Mouse (Mus musculus) CH12.LX (cell line): Measurements from ENCODE around the gene Iglon5. TPM values are rescaled to one million over a fixed set of nuclear protein-coding genes. Genes with fewer than 3 reads are reported as not detected.

Experiments used
- DNase-seq: peaks from one replicate; pipeline ENCODE4 v3.0.0-alpha.2; 2013; ENCODE audit errors: extremely low read depth
- H3K27ac ChIP-seq: 2 replicates; pipeline ENCODE4 v1.5.1; 2012; ENCODE audit warnings: low read depth, mild to moderate bottlenecking, control low read depth, moderate library complexity; ENCODE audit not compliant: insufficient read depth
- H3K27me3 ChIP-seq: replicated peaks from 2 replicates; pipeline ENCODE3; 2012; ENCODE audit warnings: inconsistent platforms
- H3K36me3 ChIP-seq, 2 experiments: replicated peaks in 1 of 2; 2 replicates each; pipeline versions ENCODE3 to v1.6.1; 2012; ENCODE audit warnings: inconsistent platforms in 1 of 2, low read length in 1 of 2, mild to moderate bottlenecking in 1 of 2, mixed read lengths in 1 of 2, moderate library complexity in 1 of 2; ENCODE audit not compliant: control insufficient read depth in 1 of 2, insufficient read depth in 1 of 2
- H3K4me1 ChIP-seq, 2 experiments: 2 replicates each; pipeline ENCODE4 v1.6.1; 2012; ENCODE audit warnings: inconsistent platforms in 1 of 2, moderate library complexity in 1 of 2; ENCODE audit not compliant: insufficient read depth in 2 of 2, control insufficient read depth in 1 of 2
- H3K4me2 ChIP-seq: 2 replicates; pipeline ENCODE4 v1.6.1; 2012; ENCODE audit warnings: low read depth, mild to moderate bottlenecking, control low read depth; ENCODE audit not compliant: poor library complexity, insufficient read depth, severe bottlenecking
- H3K4me3 ChIP-seq, 3 experiments: fragments of 150-350 bp in 1 of 3; sonication (generic) in 1 of 3; replicated peaks in 1 of 3; 2 replicates each; pipeline versions ENCODE3 to v1.5.1; 2011 to 2012; ENCODE audit warnings: low read depth in 2 of 3, low read length in 2 of 3, mild to moderate bottlenecking in 2 of 3, moderate library complexity in 2 of 3, control low read depth in 1 of 3, improper control_type of control experiment in 1 of 3, inconsistent platforms in 1 of 3, mixed read lengths in 1 of 3; ENCODE audit not compliant: poor library complexity in 1 of 3
- H3K79me2 ChIP-seq: replicated peaks from 2 replicates; pipeline ENCODE4 v1.6.1; 2012; ENCODE audit warnings: mild to moderate bottlenecking, moderate library complexity; ENCODE audit not compliant: control insufficient read depth, poor library complexity, insufficient read depth, severe bottlenecking; ENCODE audit errors: extremely low read depth
- H3K9ac ChIP-seq: 2 replicates; pipeline ENCODE4 v1.6.1; 2012; ENCODE audit warnings: low read depth, mild to moderate bottlenecking, control low read depth, moderate library complexity; ENCODE audit not compliant: insufficient read depth
- H3K9me3 ChIP-seq: replicated peaks from 2 replicates; pipeline ENCODE3; 2012; ENCODE audit warnings: low read length, inconsistent platforms, mixed read lengths
- BHLHE40 ChIP-seq: IDR thresholded peaks from 2 replicates; pipeline ENCODE4 v1.6.1; 2011; ENCODE audit warnings: mild to moderate bottlenecking, low read depth, low read length, improper control_type of control experiment
- CHD2 ChIP-seq: IDR thresholded peaks from 2 replicates; pipeline ENCODE4 v1.6.1; 2011; ENCODE audit warnings: low read length, improper control_type of control experiment
- E2F4 ChIP-seq: IDR thresholded peaks from 2 replicates; pipeline ENCODE4 v1.6.1; 2011; ENCODE audit warnings: low read depth, low read length, improper control_type of control experiment; ENCODE audit not compliant: insufficient replicate concordance
- ELF1 ChIP-seq: IDR thresholded peaks from 2 replicates; pipeline ENCODE4 v1.6.1; 2014; ENCODE audit warnings: low read depth, mild to moderate bottlenecking, inconsistent platforms, low read length, improper control_type of control experiment
- EP300 ChIP-seq: IDR thresholded peaks from 2 replicates; pipeline ENCODE4 v1.6.1; 2011; ENCODE audit warnings: low read length, improper control_type of control experiment
- ETS1 ChIP-seq: conservative IDR thresholded peaks from 2 replicates; pipeline ENCODE4 v1.6.1; 2012; ENCODE audit warnings: low read depth, mild to moderate bottlenecking, inconsistent platforms, low read length, improper control_type of control experiment, moderate library complexity
- HCFC1 ChIP-seq: IDR thresholded peaks from 2 replicates; pipeline ENCODE4 v1.6.1; 2012; ENCODE audit warnings: low read depth, mild to moderate bottlenecking, inconsistent platforms, low read length, improper control_type of control experiment
- IRF4 ChIP-seq: IDR thresholded peaks from 2 replicates; pipeline ENCODE4 v1.6.1; 2014; ENCODE audit warnings: low read depth, mild to moderate bottlenecking, inconsistent platforms, low read length, improper control_type of control experiment
- MAFK ChIP-seq: IDR thresholded peaks from 2 replicates; pipeline ENCODE4 v1.6.1; 2011; ENCODE audit warnings: low read length, improper control_type of control experiment; ENCODE audit not compliant: insufficient replicate concordance
- MEF2A ChIP-seq: IDR thresholded peaks from 2 replicates; pipeline ENCODE4 v1.6.1; 2014; ENCODE audit warnings: low read depth, mild to moderate bottlenecking, inconsistent platforms, low read length, improper control_type of control experiment, borderline replicate concordance
- MXI1 ChIP-seq: IDR thresholded peaks from 2 replicates; pipeline ENCODE4 v1.6.1; 2011; ENCODE audit warnings: mild to moderate bottlenecking, low read depth, low read length, improper control_type of control experiment
- NELFE ChIP-seq: IDR thresholded peaks from 2 replicates; pipeline ENCODE4 v1.6.1; 2011; ENCODE audit warnings: low read depth, low read length, improper control_type of control experiment
- NRF1 ChIP-seq: IDR thresholded peaks from 2 replicates; pipeline ENCODE4 v1.6.1; 2014; ENCODE audit warnings: low read depth, mild to moderate bottlenecking, inconsistent platforms, low read length, improper control_type of control experiment, moderate library complexity
- PAX5 ChIP-seq: IDR thresholded peaks from 2 replicates; pipeline ENCODE4 v1.6.1; 2012; ENCODE audit warnings: low read length, inconsistent platforms, mixed read lengths
- POLR2AphosphoS2 ChIP-seq: IDR thresholded peaks from 2 replicates; pipeline ENCODE4 v1.6.1; 2011; ENCODE audit warnings: low read depth, low read length, improper control_type of control experiment
- RAD21 ChIP-seq: IDR thresholded peaks from 2 replicates; pipeline ENCODE4 v1.6.1; 2011; ENCODE audit warnings: low read depth, mild to moderate bottlenecking, low read length, improper control_type of control experiment, moderate library complexity
- RCOR1 ChIP-seq: conservative IDR thresholded peaks from 2 replicates; pipeline ENCODE4 v1.6.1; 2012; ENCODE audit warnings: low read depth, mild to moderate bottlenecking, inconsistent platforms, low read length, improper control_type of control experiment
- SIN3A ChIP-seq: IDR thresholded peaks from 2 replicates; pipeline ENCODE4 v1.6.1; 2012; ENCODE audit warnings: low read length, improper control_type of control experiment, inconsistent platforms
- TBP ChIP-seq: conservative IDR thresholded peaks from 2 replicates; pipeline ENCODE4 v1.6.1; 2011; ENCODE audit warnings: low read depth, low read length, improper control_type of control experiment
- USF1 ChIP-seq: IDR thresholded peaks from 2 replicates; pipeline ENCODE4 v1.6.1; 2014; ENCODE audit warnings: low read depth, mild to moderate bottlenecking, inconsistent platforms, low read length, improper control_type of control experiment
- USF2 ChIP-seq: conservative IDR thresholded peaks from 2 replicates; pipeline ENCODE4 v1.6.1; 2011; ENCODE audit warnings: low read depth, low read length, improper control_type of control experiment
- ZKSCAN1 ChIP-seq: IDR thresholded peaks from 2 replicates; pipeline ENCODE4 v1.6.1; 2012; ENCODE audit warnings: low read depth, inconsistent platforms, low read length, improper control_type of control experiment, borderline replicate concordance
- ZMIZ1 ChIP-seq: IDR thresholded peaks from 2 replicates; pipeline ENCODE4 v1.6.1; 2012; ENCODE audit warnings: low read depth, mild to moderate bottlenecking, inconsistent platforms, low read length, improper control_type of control experiment
- ZNF384 ChIP-seq: IDR thresholded peaks from 2 replicates; pipeline ENCODE4 v1.6.1; 2012; ENCODE audit warnings: low read depth, low read length, improper control_type of control experiment, inconsistent platforms
- dilution Hi-C: fragments of 300-500 bp; cut with MboI; formaldehyde crosslinking; loops from 2 replicates; pipeline ENCODE4 v1.14.3; 2020; ENCODE audit warnings: low sequenced_read_pairs; ENCODE audit not compliant: extremely low pct_unique_long_range_greater_than_20kb, extremely low pct_ligation_motif_present
- in situ Hi-C: fragments of 300-500 bp; cut with MboI; formaldehyde crosslinking; loops from 3 replicates; pipeline ENCODE4 v1.14.3; 2019; ENCODE audit warnings: low sequenced_read_pairs, low pct_ligation_motif_present, low pct_unique_long_range_greater_than_20kb, mixed read lengths
- polyA plus RNA-seq: library from polyadenylated mRNA; unstranded; fragments of >175 nt; gene quantifications from 2 replicates; pipeline ENCODE4 v1.2.1, GENCODE M21; 2012; ENCODE audit warnings: low read depth; ENCODE audit not compliant: insufficient read length
- total RNA-seq, 2 experiments: library from RNA; depleted of rRNA; stranded (reverse); fragments of 300-350 nt in 1 of 2; fragments of >200 nt in 1 of 2; gene quantifications; 2 replicates each; pipeline ENCODE4 v1.2.3; 2012 to 2014

Gene Iglon5
- total and polyA plus RNA-seq, 3 experiments, result not detected

GRCm38 (mm10) chr7:43476376-43476775 is 13.5 kb downstream of the Iglon5 start:
- Histone ChIP-seq H3K9ac (no peak overlapping the region), H3K36me3 (no peaks in the 10 kb centered on the region), H3K9me3 (no peaks in the 10 kb centered on the region), H3K4me1 (peaks cover 15 to 22% of the 10 kb centered on the region in 2 experiments), H3K4me3 (no peak overlapping the region), H3K27me3 (peaks cover 25% of the 10 kb centered on the region), H3K79me2 (no peaks in the 10 kb centered on the region), H3K27ac (no peak overlapping the region), H3K4me2 (no peak overlapping the region)
- DNase-seq, result no peak
- TF ChIP-seq USF2, result no peak
- no peak for TF ChIP-seq MAFK
- no peak for TF ChIP-seq EP300
- no peak for TF ChIP-seq USF1
- TF ChIP-seq BHLHE40, result no peak
- no peak for TF ChIP-seq RAD21
- no peak for TF ChIP-seq ZKSCAN1
- no peak for TF ChIP-seq NELFE
- no peak for TF ChIP-seq SIN3A
- in situ Hi-C loops, result loop anchor here (25.0 kb wide), 1 partner anchor 311 kb away; the partner anchor contains the start of genes Klk10, Klk8 and Klk9
- dilution Hi-C loops, result no loop called here

GRCm38 (mm10) chr7:43475706-43476105 is 14.2 kb downstream of the Iglon5 start:
- no peak for DNase-seq
- H3K4me3 ChIP-seq, result no peak overlapping the region

More at GRCm38 (mm10) chr7:43475706-43476105, 14.2 kb downstream of the Iglon5 start:
- Histone ChIP-seq H3K4me2 (no peak overlapping the region), H3K9ac (no peak overlapping the region), H3K27ac (no peak overlapping the region), H3K9me3 (no peaks in the 10 kb centered on the region), H3K27me3 (peaks cover 21% of the 10 kb centered on the region), H3K4me1 (peaks cover 13 to 22% of the 10 kb centered on the region in 2 experiments), H3K79me2 (no peaks in the 10 kb centered on the region), H3K36me3 (no peaks in the 10 kb centered on the region)
- TF ChIP-seq IRF4 (no peak), ELF1 (no peak), ETS1 (no peak), E2F4 (no peak), ZNF384 (no peak), POLR2AphosphoS2 (no peak), ZMIZ1 (no peak), RCOR1 (no peak), PAX5 (no peak), USF1 (no peak), TBP (no peak), NELFE (no peak), CHD2 (no peak), MAFK (no peak), MXI1 (no peak), MEF2A (no peak), NRF1 (no peak), USF2 (no peak), ZKSCAN1 (no peak), HCFC1 (no peak)
- in situ Hi-C loops (loop anchor here (25.0 kb wide), 1 partner anchor 312 kb away; the partner anchor contains the start of genes Klk10, Klk8 and Klk9), dilution Hi-C loops (no loop called here)
